Mouse (Mus musculus): ENCODE results near the gene 4933407L21Rik. TPM values are rescaled to one million over a fixed set of nuclear protein-coding genes. Genes with fewer than 3 reads are reported as not detected.

4933407L21Rik gene
- polyA plus RNA-seq, 1 experiment from 2014 or later = not detected

GRCm38 (mm10) chr1:85900521-85901333 is 27.6 kb upstream of the 4933407L21Rik start:
- Histone ChIP-seq H3K27ac (peak overlapping the region; percentile 70; the same call in 1 of the 2 replicates), H3K27me3 (ENCODE audit: insufficient read depth, poor library complexity, severe bottlenecking) (no peaks in the 10 kb centered on the region), H3K4me1 (peaks cover 86% of the 10 kb centered on the region), H3K9me3 (no peaks in the 10 kb centered on the region), H3K36me3 (peaks cover 29% of the 10 kb centered on the region), H3K4me3 (peak overlapping the region; percentile 8)
- 56% methylated on average over 7 of the region's 7 CpGs for WGBS
- DNase-seq (ENCODE audit: low spot score) = peak; percentile 64

GRCm38 (mm10) chr1:85901516-85902107 is 26.7 kb upstream of the 4933407L21Rik start:
- Histone ChIP-seq H3K36me3 (peaks cover 38% of the 10 kb centered on the region), H3K27ac (peak overlapping the region; percentile 70; the same call in 1 of the 2 replicates), H3K9me3 (no peaks in the 10 kb centered on the region), H3K27me3 (ENCODE audit: insufficient read depth, poor library complexity, severe bottlenecking) (no peaks in the 10 kb centered on the region), H3K4me3 (no peak overlapping the region; the same call in 1 of the 2 replicates), H3K4me1 (peaks cover 86% of the 10 kb centered on the region)
- peak; percentile 80 for DNase-seq (ENCODE audit: low spot score)
- 40% methylated on average over 3 of the region's 3 CpGs for WGBS

GRCm38 (mm10) chr1:85902108-85902561 is 26.1 kb upstream of the 4933407L21Rik start:
- DNase-seq (ENCODE audit: low spot score) = no peak
- Histone ChIP-seq H3K4me3 (no peak overlapping the region), H3K27me3 (ENCODE audit: insufficient read depth, poor library complexity, severe bottlenecking) (no peaks in the 10 kb centered on the region), H3K27ac (0 out of 2 replicates have a peak overlapping the region, but pooled peaks have one; percentile 53), H3K36me3 (peaks cover 43% of the 10 kb centered on the region), H3K9me3 (no peaks in the 10 kb centered on the region), H3K4me1 (peaks cover 86% of the 10 kb centered on the region)
- 30% methylated on average over 7 of the region's 7 CpGs for WGBS

GRCm38 (mm10) chr1:85906892-85907291 is 21.4 kb upstream of the 4933407L21Rik start:
- peaks cover 60% of the 10 kb centered on the region for H3K4me1 ChIP-seq
- no peak overlapping the region for H3K4me3 ChIP-seq
- H3K9me3 ChIP-seq = no peaks in the 10 kb centered on the region
- no peaks in the 10 kb centered on the region for H3K27me3 ChIP-seq (ENCODE audit: insufficient read depth, poor library complexity, severe bottlenecking)
- no peak overlapping the region for H3K27ac ChIP-seq
- DNase-seq (ENCODE audit: low spot score) = peak; percentile 91
- 51% methylated on average over 12 of the region's 12 CpGs for WGBS
- H3K36me3 ChIP-seq = peaks cover 59% of the 10 kb centered on the region

- Histone ChIP-seq H3K4me1 (peaks cover 47% of the 10 kb centered on the region), H3K36me3 (peaks cover 47% of the 10 kb centered on the region), H3K27ac (peak overlapping the region; percentile 2; the same call in 1 of the 2 replicates), H3K27me3 (ENCODE audit: insufficient read depth, poor library complexity, severe bottlenecking) (no peaks in the 10 kb centered on the region), H3K9me3 (no peaks in the 10 kb centered on the region), H3K4me3 (no peak overlapping the region)
- no peak for DNase-seq (ENCODE audit: low spot score)
- 49% methylated on average over 13 of the region's 13 CpGs for WGBS
Observed at GRCm38 (mm10) chr1:85908754-85909590, 19.3 kb upstream of the 4933407L21Rik start.

GRCm38 (mm10) chr1:85913078-85913755 is 15.1 kb upstream of the 4933407L21Rik start:
- DNase-seq (ENCODE audit: low spot score) = no peak
- 88% methylated on average over 7 of the region's 7 CpGs for WGBS
- Histone ChIP-seq H3K9me3 (no peaks in the 10 kb centered on the region), H3K27me3 (ENCODE audit: insufficient read depth, poor library complexity, severe bottlenecking) (no peaks in the 10 kb centered on the region), H3K36me3 (peaks cover 5% of the 10 kb centered on the region), H3K4me1 (peaks cover 11% of the 10 kb centered on the region), H3K4me3 (no peak overlapping the region), H3K27ac (no peak overlapping the region)

DNA sequence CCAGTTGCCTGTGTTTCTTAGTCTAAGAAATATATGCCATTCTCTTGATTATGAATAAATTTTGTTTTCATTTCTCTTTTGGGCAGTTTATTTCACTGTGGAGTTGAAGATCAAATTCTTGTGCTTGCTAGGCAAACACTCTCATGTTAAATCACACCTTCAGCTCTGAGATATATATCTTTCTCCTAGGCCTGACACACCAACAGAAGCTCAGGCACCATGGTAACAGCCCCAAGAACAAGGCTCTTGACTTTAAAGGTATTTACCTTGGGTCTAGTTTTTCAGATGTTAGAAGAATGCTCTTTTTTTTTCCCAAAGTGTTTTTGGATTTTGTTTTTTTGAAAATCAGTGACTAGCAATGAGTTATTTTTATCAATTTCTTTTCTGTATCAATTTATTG is 12.4 kb upstream of the 4933407L21Rik start:
- DNase-seq (ENCODE audit: low spot score) = no peak
- peaks cover 2% of the 10 kb centered on the region; the same call in 1 of the 2 replicates for H3K36me3 ChIP-seq
- no peaks in the 10 kb centered on the region for H3K27me3 ChIP-seq (ENCODE audit: insufficient read depth, poor library complexity, severe bottlenecking)
- H3K4me1 ChIP-seq = no peaks in the 10 kb centered on the region; the same call in 1 of the 2 replicates
- H3K27ac ChIP-seq = no peak overlapping the region
- H3K9me3 ChIP-seq = no peaks in the 10 kb centered on the region
- H3K4me3 ChIP-seq = no peak overlapping the region

- Histone ChIP-seq H3K27ac (no peak overlapping the region), H3K27me3 (ENCODE audit: insufficient read depth, poor library complexity, severe bottlenecking) (no peaks in the 10 kb centered on the region), H3K9me3 (no peaks in the 10 kb centered on the region), H3K4me1 (no peaks in the 10 kb centered on the region; the same call in 1 of the 2 replicates), H3K36me3 (no peaks in the 10 kb centered on the region), H3K4me3 (no peak overlapping the region)
- 56% methylated on average over 4 of the region's 4 CpGs for WGBS
- no peak for DNase-seq (ENCODE audit: low spot score)
Observed at GRCm38 (mm10) chr1:85916830-85917450, 11.3 kb upstream of the 4933407L21Rik start.

- Histone ChIP-seq H3K27ac (no peak overlapping the region), H3K9me3 (no peaks in the 10 kb centered on the region), H3K27me3 (ENCODE audit: insufficient read depth, poor library complexity, severe bottlenecking) (no peaks in the 10 kb centered on the region), H3K36me3 (no peaks in the 10 kb centered on the region), H3K4me1 (peaks cover 11% of the 10 kb centered on the region), H3K4me3 (no peak overlapping the region)
- no peak for DNase-seq (ENCODE audit: low spot score)
- 65% methylated on average over 7 of the region's 7 CpGs for WGBS
Observed at GRCm38 (mm10) chr1:85919621-85920020, 8.7 kb upstream of the 4933407L21Rik start.

DNA sequence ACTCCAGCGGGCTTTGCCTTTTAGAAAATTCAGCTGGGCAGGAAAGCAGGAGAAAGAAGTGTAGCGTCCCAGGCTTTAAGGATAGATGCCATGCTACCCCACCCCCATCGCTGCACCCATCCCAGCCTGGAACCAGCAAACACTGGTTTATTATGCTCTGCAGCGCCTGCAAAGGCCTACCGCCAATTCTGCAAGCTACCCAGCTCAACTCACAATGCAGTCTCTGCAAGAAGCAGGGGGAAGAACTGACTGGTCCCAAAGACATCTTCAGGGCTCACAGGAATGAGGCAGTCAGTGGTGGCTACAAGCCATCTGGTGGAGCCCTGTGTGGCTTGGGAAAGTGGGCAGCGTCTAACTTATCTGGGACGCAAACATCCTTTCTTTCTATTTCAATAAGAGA is 6.6 kb upstream of the 4933407L21Rik start:
- WGBS = 80% methylated on average over 7 of the region's 7 CpGs
- H3K36me3 ChIP-seq = no peaks in the 10 kb centered on the region
- peaks cover 11% of the 10 kb centered on the region for H3K4me1 ChIP-seq
- DNase-seq (ENCODE audit: low spot score) = no peak
- no peak overlapping the region for H3K27ac ChIP-seq
- H3K27me3 ChIP-seq (ENCODE audit: insufficient read depth, poor library complexity, severe bottlenecking) = no peaks in the 10 kb centered on the region
- no peak overlapping the region for H3K4me3 ChIP-seq
- H3K9me3 ChIP-seq = no peaks in the 10 kb centered on the region

- no peaks in the 10 kb centered on the region for H3K36me3 ChIP-seq
- no peak overlapping the region for H3K27ac ChIP-seq
- H3K4me3 ChIP-seq = no peak overlapping the region
- H3K4me1 ChIP-seq = peaks cover 11% of the 10 kb centered on the region
- DNase-seq (ENCODE audit: low spot score) = no peak
- 71% methylated on average over 7 of the region's 7 CpGs for WGBS
- no peaks in the 10 kb centered on the region for H3K27me3 ChIP-seq (ENCODE audit: insufficient read depth, poor library complexity, severe bottlenecking)
- H3K9me3 ChIP-seq = no peaks in the 10 kb centered on the region
Observed at GRCm38 (mm10) chr1:85922127-85922864, 6.0 kb upstream of the 4933407L21Rik start.
